Mouse (Mus musculus) MEL (cell line): Measurements from ENCODE around the gene Ror2. TPM values are rescaled to one million over a fixed set of nuclear protein-coding genes. Genes with fewer than 3 reads are reported as not detected.

Experiments used
- DNase-seq: peaks from one replicate; pipeline ENCODE4 v3.0.0; 2011; ENCODE audit warnings: low read depth, low spot score
- H3K27ac ChIP-seq: 2 replicates; pipeline ENCODE4 v1.5.1; 2012; ENCODE audit warnings: low read depth, mild to moderate bottlenecking, control low read depth, low read length, moderate library complexity; ENCODE audit not compliant: control insufficient read depth
- H3K27me3 ChIP-seq, 2 experiments: fragments of 150-350 bp in 1 of 2; sonication (generic) in 1 of 2; 2 replicates each; pipeline ENCODE4 v1.6.1; 2012; ENCODE audit warnings: low read length in 2 of 2, mild to moderate bottlenecking in 2 of 2, improper control_type of control experiment in 1 of 2, moderate library complexity in 1 of 2; ENCODE audit not compliant: insufficient read depth in 2 of 2, control insufficient read depth in 1 of 2
- H3K36me3 ChIP-seq, 2 experiments: 2 replicates each; pipeline ENCODE4 v1.6.1; 2012 to 2014; ENCODE audit warnings: low read length in 2 of 2, improper control_type of control experiment in 1 of 2, inconsistent platforms in 1 of 2, mild to moderate bottlenecking in 1 of 2; ENCODE audit not compliant: insufficient read depth in 2 of 2, control insufficient read depth in 1 of 2
- H3K4me1 ChIP-seq, 2 experiments: fragments of 150-350 bp in 1 of 2; sonication (generic) in 1 of 2; 2 replicates each; pipeline ENCODE4 v1.6.1; 2012; ENCODE audit warnings: low read length in 2 of 2, improper control_type of control experiment in 1 of 2, mild to moderate bottlenecking in 1 of 2; ENCODE audit not compliant: insufficient read depth in 2 of 2, control insufficient read depth in 1 of 2
- H3K4me3 ChIP-seq, 2 experiments: fragments of 150-350 bp in 1 of 2; sonication (generic) in 1 of 2; 2 replicates each; pipeline ENCODE4 v1.5.1; 2012; ENCODE audit warnings: low read depth in 2 of 2, low read length in 2 of 2, mild to moderate bottlenecking in 2 of 2, moderate library complexity in 2 of 2, control low read depth in 1 of 2, improper control_type of control experiment in 1 of 2; ENCODE audit not compliant: control insufficient read depth in 1 of 2, insufficient read depth in 1 of 2
- H3K79me2 ChIP-seq: 2 replicates; pipeline ENCODE4 v1.6.1; 2012; ENCODE audit warnings: mild to moderate bottlenecking, low read length, moderate library complexity; ENCODE audit not compliant: control insufficient read depth, poor library complexity, insufficient read depth
- H3K9ac ChIP-seq: 2 replicates; pipeline ENCODE4 v1.6.1; 2012; ENCODE audit warnings: low read depth, mild to moderate bottlenecking, control low read depth, low read length, moderate library complexity; ENCODE audit not compliant: control insufficient read depth, poor library complexity, severe bottlenecking
- H3K9me3 ChIP-seq: fragments of 150-350 bp; sonication (generic); replicated peaks from 2 replicates; pipeline ENCODE4 v1.6.1; 2012; ENCODE audit warnings: mild to moderate bottlenecking, low read length, improper control_type of control experiment, moderate library complexity; ENCODE audit not compliant: insufficient read depth
- BHLHE40 ChIP-seq: IDR thresholded peaks from 2 replicates; pipeline ENCODE4 v1.6.1; 2012; ENCODE audit warnings: low read depth, mild to moderate bottlenecking, inconsistent platforms, low read length, improper control_type of control experiment, borderline replicate concordance
- CTCF ChIP-seq, 3 experiments: IDR thresholded peaks in 2 of 3; conservative IDR thresholded peaks in 1 of 3; 2 replicates each; pipeline ENCODE4 v1.5.1; 2011 to 2012; ENCODE audit warnings: low read length in 3 of 3, low read depth in 2 of 3, mild to moderate bottlenecking in 2 of 3, improper control_type of control experiment in 1 of 3, inconsistent platforms in 1 of 3, mixed read lengths in 1 of 3, moderate library complexity in 1 of 3; ENCODE audit not compliant: control insufficient read depth in 1 of 3, insufficient read depth in 1 of 3, poor library complexity in 1 of 3, severe bottlenecking in 1 of 3
- E2F4 ChIP-seq: IDR thresholded peaks from 2 replicates; pipeline ENCODE4 v1.6.1; 2011; ENCODE audit warnings: low read depth, low read length, improper control_type of control experiment, borderline replicate concordance
- ELF1 ChIP-seq: IDR thresholded peaks from 2 replicates; pipeline ENCODE4 v1.6.1; 2014; ENCODE audit warnings: low read depth, mild to moderate bottlenecking, inconsistent platforms, low read length, improper control_type of control experiment, moderate library complexity
- ETS1 ChIP-seq: IDR thresholded peaks from 2 replicates; pipeline ENCODE4 v1.6.1; 2012; ENCODE audit warnings: low read depth, mild to moderate bottlenecking, inconsistent platforms, low read length, improper control_type of control experiment, moderate library complexity
- GATA1 ChIP-seq: IDR thresholded peaks from 2 replicates; pipeline ENCODE4 v1.6.1; 2011; ENCODE audit warnings: low read depth, low read length, improper control_type of control experiment
- HCFC1 ChIP-seq: IDR thresholded peaks from 2 replicates; pipeline ENCODE4 v1.6.1; 2012; ENCODE audit warnings: low read depth, mild to moderate bottlenecking, inconsistent platforms, low read length, improper control_type of control experiment, moderate library complexity
- JUND ChIP-seq: IDR thresholded peaks from 2 replicates; pipeline ENCODE4 v1.6.1; 2011; ENCODE audit warnings: low read depth, mild to moderate bottlenecking, improper control_type of control experiment, low read length
- KAT2A ChIP-seq: conservative IDR thresholded peaks from 2 replicates; pipeline ENCODE4 v1.6.1; 2012; ENCODE audit warnings: low read depth, low read length, improper control_type of control experiment, inconsistent platforms
- MAFK ChIP-seq: IDR thresholded peaks from 2 replicates; pipeline ENCODE4 v1.6.1; 2011; ENCODE audit warnings: low read depth, mild to moderate bottlenecking, low read length, improper control_type of control experiment, borderline replicate concordance
- MAZ ChIP-seq: IDR thresholded peaks from 2 replicates; pipeline ENCODE4 v1.6.1; 2012; ENCODE audit warnings: low read depth, mild to moderate bottlenecking, inconsistent platforms, low read length, improper control_type of control experiment
- MEF2A ChIP-seq: IDR thresholded peaks from 2 replicates; pipeline ENCODE4 v1.6.1; 2014; ENCODE audit warnings: low read depth, mild to moderate bottlenecking, inconsistent platforms, low read length, improper control_type of control experiment; ENCODE audit not compliant: poor library complexity, insufficient replicate concordance, severe bottlenecking; ENCODE audit errors: extremely low read depth
- MXI1 ChIP-seq: IDR thresholded peaks from 2 replicates; pipeline ENCODE4 v1.6.1; 2011; ENCODE audit warnings: mild to moderate bottlenecking, low read depth, low read length, improper control_type of control experiment
- MYB ChIP-seq: IDR thresholded peaks from 2 replicates; pipeline ENCODE4 v1.6.1; 2011; ENCODE audit warnings: mild to moderate bottlenecking, low read depth, low read length, improper control_type of control experiment
- MYC ChIP-seq: IDR thresholded peaks from 2 replicates; pipeline ENCODE4 v1.6.1; 2011; ENCODE audit warnings: low read depth, mild to moderate bottlenecking, low read length, improper control_type of control experiment, moderate library complexity
- NELFE ChIP-seq: IDR thresholded peaks from 2 replicates; pipeline ENCODE4 v1.6.1; 2011; ENCODE audit warnings: low read depth, low read length, improper control_type of control experiment
- POLR2AphosphoS2 ChIP-seq: IDR thresholded peaks from 2 replicates; pipeline ENCODE4 v1.6.1; 2011; ENCODE audit warnings: low read length, improper control_type of control experiment
- RCOR1 ChIP-seq: IDR thresholded peaks from 2 replicates; pipeline ENCODE4 v1.6.1; 2012; ENCODE audit warnings: low read depth, mild to moderate bottlenecking, inconsistent platforms, low read length, improper control_type of control experiment
- SIN3A ChIP-seq: IDR thresholded peaks from 2 replicates; pipeline ENCODE4 v1.6.1; 2012; ENCODE audit warnings: low read length, improper control_type of control experiment, inconsistent platforms
- SMC3 ChIP-seq: IDR thresholded peaks from 2 replicates; pipeline ENCODE4 v1.6.1; 2011; ENCODE audit warnings: low read depth, low read length, improper control_type of control experiment
- TBP ChIP-seq: IDR thresholded peaks from 2 replicates; pipeline ENCODE4 v1.8.0; 2011; ENCODE audit warnings: low read depth, low read length, improper control_type of control experiment
- USF1 ChIP-seq: IDR thresholded peaks from 2 replicates; pipeline ENCODE4 v1.6.1; 2014; ENCODE audit warnings: low read depth, mild to moderate bottlenecking, inconsistent platforms, low read length, improper control_type of control experiment, moderate library complexity
- USF2 ChIP-seq, 2 experiments: IDR thresholded peaks; 2 replicates each; pipeline ENCODE4 v1.6.1; 2011 to 2012; ENCODE audit warnings: improper control_type of control experiment in 2 of 2, low read length in 2 of 2, borderline replicate concordance in 1 of 2, inconsistent platforms in 1 of 2, low read depth in 1 of 2, mild to moderate bottlenecking in 1 of 2; ENCODE audit not compliant: insufficient read depth in 1 of 2
- ZMIZ1 ChIP-seq: IDR thresholded peaks from 2 replicates; pipeline ENCODE4 v1.6.1; 2012; ENCODE audit warnings: low read depth, mild to moderate bottlenecking, inconsistent platforms, low read length, improper control_type of control experiment, moderate library complexity
- ZNF384 ChIP-seq: IDR thresholded peaks from 2 replicates; pipeline ENCODE4 v1.6.1; 2012; ENCODE audit warnings: low read depth, mild to moderate bottlenecking, inconsistent platforms, low read length, improper control_type of control experiment
- polyA plus RNA-seq, 2 experiments: library from polyadenylated mRNA; stranded (reverse) in 1 of 2; unstranded in 1 of 2; fragments of >175 nt in 1 of 2; fragments of >200 nt in 1 of 2; gene quantifications; 2 replicates each; pipeline versions ENCODE4 v1.2.1 to v1.2.4; 2012; ENCODE audit warnings: low replicate concordance in 2 of 2, low read depth in 1 of 2; ENCODE audit not compliant: insufficient read length in 2 of 2, insufficient read depth in 1 of 2, missing spikeins in 1 of 2
- total RNA-seq: library from RNA; depleted of rRNA; stranded (reverse); fragments of 300-350 nt; gene quantifications from 2 replicates; pipeline ENCODE4 v1.2.3, GENCODE M21; 2012

Ror2 gene
- total and polyA plus RNA-seq, 3 experiments, result not detected

- TF ChIP-seq KAT2A, result no peak
- no peak for TF ChIP-seq MXI1
- no peak for TF ChIP-seq JUND
- TF ChIP-seq MAFK, result no peak
- no peak for TF ChIP-seq MYB
- no peak for TF ChIP-seq MYC
These were observed 107.8 kb downstream of the Ror2 start for GRCm38 (mm10) chr13:53178171-53178570.

DNA sequence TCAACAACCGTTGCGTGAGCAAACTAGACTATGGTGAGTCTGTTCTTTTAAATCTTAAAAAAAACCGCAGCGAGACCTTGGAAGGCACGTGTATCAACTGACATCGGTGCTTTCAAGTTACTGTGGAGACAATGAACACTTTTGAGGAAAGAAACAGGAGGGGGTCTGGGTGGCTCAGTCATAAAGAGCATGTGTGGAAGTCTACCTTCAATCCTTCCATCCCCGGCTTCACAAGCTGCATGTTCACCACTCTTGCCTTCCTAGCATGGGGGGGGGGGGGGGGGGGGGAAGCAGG, 108.6 kb downstream of the Ror2 start:
- H3K36me3 ChIP-seq, result no peaks in the 10 kb centered on the region
- H3K27ac ChIP-seq, result no peak overlapping the region
- H3K9me3 ChIP-seq, result no peaks in the 10 kb centered on the region
- no peaks in the 10 kb centered on the region for H3K27me3 ChIP-seq
- H3K4me3 ChIP-seq, result no peak overlapping the region
- no peaks in the 10 kb centered on the region for H3K4me1 ChIP-seq
- no peaks in the 10 kb centered on the region for H3K79me2 ChIP-seq
- H3K9ac ChIP-seq, result no peak overlapping the region
- DNase-seq, result no peak
- TF ChIP-seq MYC (no peak), MAZ (no peak), RCOR1 (no peak), MEF2A (no peak), SMC3 (no peak), MAFK (no peak), ZMIZ1 (no peak), USF2 (IDR thresholded peaks at IDR 0.05; ENCODE audit: borderline replicate concordance in 1 of 2, insufficient read depth in 1 of 2, low read depth in 1 of 2, low read length in 2 of 2) (no peak), KAT2A (no peak), NELFE (no peak)

More at GRCm38 (mm10) chr13:53178171-53178570, 107.8 kb downstream of the Ror2 start:
- H3K9me3 ChIP-seq, result no peaks in the 10 kb centered on the region
- no peak overlapping the region for H3K27ac ChIP-seq
- H3K4me3 ChIP-seq, result no peak overlapping the region
- H3K36me3 ChIP-seq, result no peaks in the 10 kb centered on the region
- no peak overlapping the region for H3K9ac ChIP-seq
- no peaks in the 10 kb centered on the region for H3K79me2 ChIP-seq
- H3K27me3 ChIP-seq, result no peaks in the 10 kb centered on the region
- H3K4me1 ChIP-seq, result no peaks in the 10 kb centered on the region
- DNase-seq, result no peak

DNA sequence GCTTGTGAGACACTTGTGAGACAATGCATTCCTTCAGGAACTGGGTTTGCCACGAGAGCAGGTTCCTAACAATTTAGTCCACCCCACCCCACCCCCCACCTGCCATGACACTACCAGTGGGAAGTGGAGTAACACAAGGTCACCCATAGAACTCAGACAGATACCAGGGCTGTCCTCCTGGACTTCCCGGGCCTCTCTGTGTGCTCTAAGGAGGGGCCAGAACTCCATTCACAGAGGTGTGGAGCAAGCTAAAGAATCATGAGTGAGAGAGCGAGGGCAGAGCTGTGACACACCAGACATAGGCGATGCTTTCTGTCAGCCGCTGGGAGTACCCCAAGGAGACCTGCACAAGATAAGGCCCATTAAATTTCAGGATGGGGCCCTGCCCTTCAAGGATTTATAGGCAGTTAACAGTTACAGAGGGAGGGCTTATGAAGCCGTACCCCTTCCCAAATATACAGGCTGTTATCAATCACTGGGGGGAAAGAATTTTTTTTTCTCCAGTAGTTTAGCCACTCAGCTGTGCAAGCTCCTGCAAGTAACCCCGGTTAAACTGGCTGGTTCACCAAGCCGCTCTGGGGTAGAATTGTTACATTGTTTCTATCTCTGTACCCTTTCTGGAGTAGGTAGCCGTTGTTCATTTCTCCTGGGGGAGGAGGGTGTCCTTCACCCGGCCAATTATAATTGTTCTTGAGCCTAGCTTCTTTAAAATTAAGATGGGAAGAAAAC, 109.1 kb downstream of the Ror2 start:
- no peak overlapping the region for H3K27ac ChIP-seq
- no peak overlapping the region for H3K9ac ChIP-seq
- no peak overlapping the region for H3K4me3 ChIP-seq
- H3K79me2 ChIP-seq, result no peaks in the 10 kb centered on the region
- H3K27me3 ChIP-seq, result no peaks in the 10 kb centered on the region
- DNase-seq, result no peak
- H3K9me3 ChIP-seq, result no peaks in the 10 kb centered on the region
- no peaks in the 10 kb centered on the region for H3K4me1 ChIP-seq
- H3K36me3 ChIP-seq, result no peaks in the 10 kb centered on the region
- TF ChIP-seq E2F4, result no peak
- no peak for TF ChIP-seq ETS1
- no peak for TF ChIP-seq GATA1
- no peak for TF ChIP-seq MEF2A
- no peak for TF ChIP-seq CTCF (IDR thresholded peaks at IDR 0.05 in 2 of 3, conservative IDR thresholded peaks at IDR 0.05 in 1 of 3; ENCODE audit: control insufficient read depth in 1 of 3, insufficient read depth in 1 of 3, low read depth in 2 of 3, low read length in 3 of 3, poor library complexity in 1 of 3, severe bottlenecking in 1 of 3)
- no peak for TF ChIP-seq HCFC1
- TF ChIP-seq ZNF384, result no peak
- no peak for TF ChIP-seq SIN3A
- TF ChIP-seq TBP, result no peak
- TF ChIP-seq NELFE, result no peak
- TF ChIP-seq MAFK, result no peak
- TF ChIP-seq BHLHE40, result no peak
- no peak for TF ChIP-seq MXI1
- TF ChIP-seq MAZ, result no peak
- no peak for TF ChIP-seq MYB
- TF ChIP-seq USF1, result no peak
- no peak for TF ChIP-seq POLR2AphosphoS2
- TF ChIP-seq ELF1, result no peak
